Mouse (Mus musculus) heart, adult 2 months (tissue): ENCODE results near the gene Ankar.

Source experiments
- CTCF ChIP-seq: fragments of 200-600 bp; IDR thresholded peaks from 2 replicates; pipeline ENCODE4 v1.8.1; 2022; ENCODE audit warnings: antibody characterized with exemption, mild to moderate bottlenecking, moderate library complexity
- POLR2A ChIP-seq: fragments of 200-500 bp; IDR thresholded peaks from 2 replicates; pipeline ENCODE4 v1.6.1; 2011; ENCODE audit warnings: mild to moderate bottlenecking, low read depth, low read length, control low read depth; ENCODE audit not compliant: insufficient read depth

DNA sequence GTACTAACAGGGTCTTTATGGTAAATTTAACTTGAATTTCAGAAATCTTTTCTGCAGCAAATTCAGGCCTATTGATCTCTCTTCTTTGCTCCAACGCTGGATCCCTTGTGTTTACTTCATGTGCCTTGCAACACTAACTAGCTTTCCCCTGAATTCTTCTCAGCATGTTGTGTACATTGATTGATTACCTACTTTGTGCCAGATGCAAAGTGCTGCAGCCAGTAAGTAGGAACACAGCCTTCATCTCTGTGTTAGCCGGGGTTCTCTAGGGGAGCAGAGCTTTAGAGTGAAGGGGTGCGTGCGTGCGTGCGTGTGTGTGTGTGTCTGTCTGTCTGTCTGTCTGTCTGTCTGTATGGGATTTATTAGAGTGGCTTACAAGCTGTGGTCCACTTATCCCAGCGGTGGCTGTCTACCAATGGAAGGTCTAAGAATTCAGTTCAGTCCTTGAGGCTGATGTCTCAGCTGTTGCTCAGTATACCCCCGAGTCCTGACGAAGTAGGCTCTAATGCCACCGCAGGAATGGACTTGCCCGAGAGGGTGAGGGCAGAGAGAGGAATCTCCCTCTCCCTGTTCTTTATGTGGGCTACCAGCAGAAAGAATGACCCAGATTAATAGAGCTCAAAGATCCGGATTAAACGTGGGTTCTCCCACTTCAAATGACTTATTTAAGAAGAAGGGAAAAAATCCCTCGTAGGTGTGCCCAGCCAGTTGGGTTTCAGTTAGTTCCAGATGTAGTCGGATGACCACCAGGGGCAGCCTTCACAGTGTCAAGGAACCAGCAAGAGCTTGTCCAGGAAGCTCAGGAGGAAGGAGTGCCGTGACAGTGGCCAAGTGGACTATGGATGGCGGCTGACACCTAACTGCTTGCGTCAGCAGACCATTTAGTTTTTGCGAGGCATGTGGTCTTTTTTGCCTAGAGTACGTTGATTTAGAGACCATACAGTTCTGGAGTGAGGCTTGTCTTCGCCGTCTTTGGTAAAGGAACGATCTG is 90.2 kb downstream of the Ankar start:
- peak; percentile 18; the same call in 1 of the 2 replicates for TF ChIP-seq CTCF
- TF ChIP-seq POLR2A: no peak
